Mouse (Mus musculus): ENCODE data around the gene Ccr10. TPM values are rescaled to one million over a fixed set of nuclear protein-coding genes. Genes with fewer than 3 reads are reported as not detected.
"Not testable (repeated sequence)": the region's sequence is repeated elsewhere in the genome, so short reads cannot be mapped to it uniquely, and the experiment has no call there.

The Ccr10 gene
- polyA plus RNA-seq, 1 experiment from 2014 or later = 0.24 TPM

- Histone ChIP-seq H3K9ac (no peak overlapping the region), H3K4me1 (peaks cover 37% of the 10 kb centered on the region), H3K4me2 (replicated peaks) (no peak overlapping the region), H3K27me3 (peaks cover 38% of the 10 kb centered on the region), H3K4me3 (replicated peaks) (no peak overlapping the region), H3K27ac (replicated peaks) (no peak overlapping the region), H3K36me3 (peaks cover 42% of the 10 kb centered on the region), H3K9me3 (replicated peaks) (no peaks in the 10 kb centered on the region)
- WGBS = 86% methylated on average over 15 of the region's 15 CpGs
- no peak for ATAC-seq (ENCODE audit: insufficient number of reproducible peaks, low FRiP score, low TSS enrichment, low read depth)
Observed at GRCm38 (mm10) chr11:101161551-101161950, 13.7 kb downstream of the Ccr10 start.

DNA sequence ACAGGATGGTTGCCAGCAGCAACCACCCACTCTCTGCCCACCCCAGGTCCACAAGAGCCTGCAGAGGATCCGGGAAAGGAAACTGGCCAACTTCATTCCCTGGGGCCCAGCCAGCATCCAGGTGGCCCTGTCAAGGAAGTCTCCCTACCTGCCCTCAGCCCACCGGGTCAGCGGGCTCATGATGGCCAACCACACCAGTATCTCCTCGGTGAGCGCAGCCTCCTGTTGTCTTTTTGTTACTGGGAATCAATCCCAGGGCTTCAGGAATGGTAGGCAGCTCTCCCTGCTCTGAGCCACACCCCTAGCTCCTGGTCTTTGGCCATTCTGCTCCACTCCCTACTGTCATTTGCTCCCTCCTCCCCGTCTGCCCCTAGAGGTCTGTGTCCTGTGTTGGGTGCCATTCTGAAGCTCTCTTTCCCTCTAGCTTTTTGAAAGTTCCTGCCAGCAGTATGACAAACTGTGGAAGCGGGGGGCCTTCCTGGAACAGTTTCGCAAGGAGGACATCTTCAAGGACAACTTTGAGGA is 14.2 kb downstream of the Ccr10 start:
- H3K4me1 ChIP-seq = peaks cover 37% of the 10 kb centered on the region
- not testable (repeated sequence) for H3K9me3 ChIP-seq (replicated peaks); H3K9ac ChIP-seq; ATAC-seq (ENCODE audit: insufficient number of reproducible peaks, low FRiP score, low TSS enrichment, low read depth); H3K4me2 ChIP-seq (replicated peaks); H3K4me3 ChIP-seq (replicated peaks); H3K27ac ChIP-seq (replicated peaks)
- 74% methylated on average over 8 of the region's 8 CpGs for WGBS
- peaks cover 37% of the 10 kb centered on the region for H3K36me3 ChIP-seq
- peaks cover 33% of the 10 kb centered on the region for H3K27me3 ChIP-seq

- not testable (repeated sequence) for H3K9ac ChIP-seq; H3K9me3 ChIP-seq (replicated peaks); H3K27ac ChIP-seq (replicated peaks); H3K4me3 ChIP-seq (replicated peaks); ATAC-seq (ENCODE audit: insufficient number of reproducible peaks, low FRiP score, low TSS enrichment, low read depth); H3K4me2 ChIP-seq (replicated peaks)
- WGBS = 77% methylated on average over 9 of the region's 10 CpGs
- Histone ChIP-seq H3K4me1 (peaks cover 41% of the 10 kb centered on the region), H3K27me3 (peaks cover 27% of the 10 kb centered on the region), H3K36me3 (peaks cover 30% of the 10 kb centered on the region)
Observed at GRCm38 (mm10) chr11:101160151-101160550, 15.1 kb downstream of the Ccr10 start.

DNA sequence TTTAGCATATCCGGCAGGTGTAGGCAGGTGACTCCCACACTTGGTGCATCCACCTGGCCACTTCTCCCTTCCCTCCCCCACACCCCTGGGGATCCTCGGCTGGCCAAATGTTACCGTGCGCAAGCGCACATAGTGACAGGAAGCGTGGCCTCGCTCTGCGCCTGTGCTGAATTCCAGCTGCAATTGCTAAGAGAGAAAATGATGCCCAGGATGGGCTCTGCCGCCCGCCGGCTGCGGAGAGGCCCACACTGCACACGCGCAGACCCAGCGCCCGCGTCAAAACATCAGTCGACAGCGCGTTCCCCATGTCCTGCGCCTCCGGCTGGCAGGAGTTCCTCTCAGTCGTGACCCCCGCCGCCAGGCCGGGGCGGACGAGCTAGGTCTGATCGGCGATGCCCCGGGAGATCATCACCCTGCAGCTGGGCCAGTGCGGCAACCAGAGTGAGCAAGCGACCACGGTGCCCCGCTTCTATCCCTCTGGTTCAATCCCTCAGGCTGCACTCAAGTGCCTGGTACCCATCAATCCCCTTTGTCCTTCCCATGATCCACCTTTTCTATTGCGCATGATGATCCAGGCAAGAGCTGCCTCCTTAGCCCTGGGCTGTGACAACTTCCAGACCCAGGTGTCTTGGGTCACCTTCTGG is 19.4 kb downstream of the Ccr10 start, which contains the start of gene Tubg2:
Gene Tubg2 (plus strand): TSS at position 180 of the 644 bp plus-strand sequence.
- peak; percentile 79 for ATAC-seq (ENCODE audit: insufficient number of reproducible peaks, low FRiP score, low TSS enrichment, low read depth)
- H3K4me3 ChIP-seq (replicated peaks) = peak within 1 kb of the TSS; percentile 48
- peak within 1 kb of the TSS; percentile 44 for H3K9ac ChIP-seq
- H3K27me3 ChIP-seq = no peaks in the 10 kb centered on the region
- no peaks in the 10 kb centered on the region for H3K9me3 ChIP-seq (replicated peaks)
- peak within 1 kb of the TSS; percentile 82 for H3K27ac ChIP-seq (replicated peaks)
- H3K4me1 ChIP-seq = peaks cover 15% of the 10 kb centered on the region
- H3K36me3 ChIP-seq = no peaks in the 10 kb centered on the region
- peak within 1 kb of the TSS; percentile 84 for H3K4me2 ChIP-seq (replicated peaks)
- 2% methylated on average over 36 of the region's 36 CpGs for WGBS

- 55% methylated on average over 6 of the region's 6 CpGs for WGBS
- Histone ChIP-seq H3K4me2 (replicated peaks) (peak overlapping the region; percentile 84), H3K36me3 (no peaks in the 10 kb centered on the region), H3K9me3 (replicated peaks) (no peaks in the 10 kb centered on the region), H3K4me1 (peaks cover 15% of the 10 kb centered on the region), H3K27ac (replicated peaks) (no peak overlapping the region), H3K9ac (no peak overlapping the region), H3K4me3 (replicated peaks) (peak overlapping the region; percentile 48; the same call in 1 of the 2 replicates), H3K27me3 (no peaks in the 10 kb centered on the region)
- ATAC-seq (ENCODE audit: insufficient number of reproducible peaks, low FRiP score, low TSS enrichment, low read depth) = no peak
Observed at GRCm38 (mm10) chr11:101155151-101155550, 20.1 kb downstream of the Ccr10 start.

- H3K27ac ChIP-seq (replicated peaks) = no peak overlapping the region
- no peaks in the 10 kb centered on the region for H3K36me3 ChIP-seq
- no peaks in the 10 kb centered on the region for H3K9me3 ChIP-seq (replicated peaks)
- no peak overlapping the region for H3K4me3 ChIP-seq (replicated peaks)
- H3K27me3 ChIP-seq = no peaks in the 10 kb centered on the region
- H3K4me2 ChIP-seq (replicated peaks) = no peak overlapping the region
- no peak overlapping the region for H3K9ac ChIP-seq
- H3K4me1 ChIP-seq = peaks cover 18% of the 10 kb centered on the region
- no peak for ATAC-seq (ENCODE audit: insufficient number of reproducible peaks, low FRiP score, low TSS enrichment, low read depth)
Observed at GRCm38 (mm10) chr11:101154648-101155047, 20.6 kb downstream of the Ccr10 start.

- Histone ChIP-seq H3K4me2 (replicated peaks) (no peak overlapping the region), H3K9ac (no peak overlapping the region), H3K4me1 (peaks cover 29% of the 10 kb centered on the region), H3K4me3 (replicated peaks) (no peak overlapping the region), H3K27ac (replicated peaks) (no peak overlapping the region), H3K9me3 (replicated peaks) (no peaks in the 10 kb centered on the region), H3K27me3 (no peaks in the 10 kb centered on the region), H3K36me3 (no peaks in the 10 kb centered on the region)
- no peak for ATAC-seq (ENCODE audit: insufficient number of reproducible peaks, low FRiP score, low TSS enrichment, low read depth)
- WGBS = 54% methylated on average over 1 of the region's 1 CpGs
Observed at GRCm38 (mm10) chr11:101152825-101153224, 22.4 kb downstream of the Ccr10 start.

DNA sequence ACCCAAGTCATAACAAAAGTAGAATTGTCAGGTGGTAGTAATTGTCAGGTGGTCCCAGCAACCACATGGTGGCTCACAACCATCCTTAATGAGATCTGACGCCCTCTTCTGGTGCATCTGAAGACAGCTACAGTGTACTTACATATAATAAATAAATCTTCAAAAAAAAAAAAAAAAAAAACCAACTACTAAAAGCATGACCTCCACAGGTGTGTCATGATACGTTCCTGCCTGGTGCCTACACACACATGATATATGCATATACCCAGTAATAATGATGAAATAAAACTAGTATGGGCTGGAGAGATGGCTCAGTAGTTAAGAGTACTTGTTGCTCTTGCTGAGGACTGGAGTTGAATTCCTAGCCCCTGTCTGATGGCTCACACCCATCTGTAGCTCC is 24.2 kb downstream of the Ccr10 start:
- no peaks in the 10 kb centered on the region for H3K9me3 ChIP-seq (replicated peaks)
- no peak overlapping the region for H3K27ac ChIP-seq (replicated peaks)
- H3K4me1 ChIP-seq = peaks cover 24% of the 10 kb centered on the region
- H3K4me2 ChIP-seq (replicated peaks) = no peak overlapping the region
- no peak overlapping the region for H3K9ac ChIP-seq
- no peaks in the 10 kb centered on the region for H3K36me3 ChIP-seq
- H3K4me3 ChIP-seq (replicated peaks) = no peak overlapping the region
- no peaks in the 10 kb centered on the region for H3K27me3 ChIP-seq
- ATAC-seq (ENCODE audit: insufficient number of reproducible peaks, low FRiP score, low TSS enrichment, low read depth) = no peak
- 55% methylated on average over 2 of the region's 2 CpGs for WGBS

DNA sequence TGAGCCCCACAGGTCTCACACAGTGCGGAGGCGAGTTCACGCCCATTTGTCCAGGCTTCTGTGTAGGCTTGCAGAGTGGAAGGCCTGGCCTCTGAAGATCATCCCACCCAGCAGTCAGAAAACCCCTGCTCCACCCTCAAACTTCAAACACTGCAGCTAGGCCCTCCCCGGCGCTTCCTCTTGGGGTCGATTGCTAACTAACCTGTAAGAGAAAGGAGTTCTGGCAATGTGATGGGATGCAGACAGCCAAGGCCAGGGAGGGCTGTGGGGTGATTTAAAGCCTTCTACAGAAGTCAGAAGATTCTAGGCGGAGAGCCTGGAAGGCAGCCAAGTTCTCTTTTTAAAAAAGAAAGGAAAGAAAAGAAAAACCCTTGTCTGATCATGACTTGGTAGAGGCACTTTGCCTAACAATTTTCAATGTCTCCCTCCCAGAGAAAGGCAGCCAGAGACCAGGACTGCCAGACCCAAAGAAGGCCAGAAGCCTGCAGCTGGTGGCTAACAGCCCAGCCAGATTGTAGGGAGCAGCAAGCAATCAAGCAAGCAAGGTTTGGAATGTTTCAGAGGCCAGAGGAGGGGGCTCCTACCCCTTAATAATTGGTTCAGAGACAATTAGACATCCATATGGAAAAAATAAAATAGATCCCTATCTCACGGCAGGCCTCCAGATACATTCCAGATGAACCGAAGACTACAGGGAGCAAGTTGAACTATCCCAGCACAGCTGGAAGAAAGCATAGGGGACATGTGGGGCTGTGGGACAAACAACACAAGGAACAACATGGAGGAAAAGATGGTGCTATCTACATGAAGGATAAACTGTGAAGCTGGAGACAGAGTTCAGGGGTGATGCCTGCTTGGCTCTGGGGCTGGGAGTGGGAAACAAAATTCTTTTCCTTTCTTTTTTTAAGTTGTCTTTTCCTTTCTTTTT is 25.8 kb downstream of the Ccr10 start:
- no peak overlapping the region for H3K4me3 ChIP-seq (replicated peaks)
- H3K36me3 ChIP-seq = no peaks in the 10 kb centered on the region
- ATAC-seq (ENCODE audit: insufficient number of reproducible peaks, low FRiP score, low TSS enrichment, low read depth) = peak; percentile 75
- 0 out of 2 replicates have a peak overlapping the region, but pooled peaks have one; percentile 8 for H3K4me2 ChIP-seq (replicated peaks)
- H3K27ac ChIP-seq (replicated peaks) = peak overlapping the region; percentile 84
- H3K4me1 ChIP-seq = peaks cover 14% of the 10 kb centered on the region
- H3K27me3 ChIP-seq = no peaks in the 10 kb centered on the region
- no peaks in the 10 kb centered on the region for H3K9me3 ChIP-seq (replicated peaks)
- H3K9ac ChIP-seq = no peak overlapping the region
- 19% methylated on average over 9 of the region's 9 CpGs for WGBS

DNA sequence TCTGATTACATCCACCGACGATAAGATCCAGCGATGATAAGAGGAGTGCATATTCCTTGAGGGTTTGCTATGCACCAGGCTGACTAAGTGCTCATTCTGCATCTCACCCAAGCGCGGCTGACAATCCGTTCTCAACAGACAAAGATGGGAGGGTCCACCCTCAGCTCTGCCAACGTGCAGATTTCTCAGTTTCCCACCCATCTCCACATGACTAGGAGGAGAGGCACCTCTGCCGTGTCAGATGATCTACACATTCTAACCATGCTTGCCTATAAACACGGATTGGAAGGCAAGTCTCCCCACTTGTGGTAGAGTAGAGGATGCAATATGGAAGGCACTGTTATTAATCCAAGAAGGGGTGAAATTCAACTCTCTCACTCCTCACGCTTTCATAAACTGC is 26.5 kb downstream of the Ccr10 start:
- Histone ChIP-seq H3K4me2 (replicated peaks) (0 out of 2 replicates have a peak overlapping the region, but pooled peaks have one; percentile 8), H3K36me3 (no peaks in the 10 kb centered on the region), H3K27me3 (no peaks in the 10 kb centered on the region), H3K9me3 (replicated peaks) (no peaks in the 10 kb centered on the region), H3K4me3 (replicated peaks) (no peak overlapping the region), H3K9ac (no peak overlapping the region), H3K27ac (replicated peaks) (peak overlapping the region; percentile 84), H3K4me1 (peaks cover 17% of the 10 kb centered on the region)
- WGBS = 33% methylated on average over 10 of the region's 10 CpGs
- ATAC-seq (ENCODE audit: insufficient number of reproducible peaks, low FRiP score, low TSS enrichment, low read depth) = no peak

DNA sequence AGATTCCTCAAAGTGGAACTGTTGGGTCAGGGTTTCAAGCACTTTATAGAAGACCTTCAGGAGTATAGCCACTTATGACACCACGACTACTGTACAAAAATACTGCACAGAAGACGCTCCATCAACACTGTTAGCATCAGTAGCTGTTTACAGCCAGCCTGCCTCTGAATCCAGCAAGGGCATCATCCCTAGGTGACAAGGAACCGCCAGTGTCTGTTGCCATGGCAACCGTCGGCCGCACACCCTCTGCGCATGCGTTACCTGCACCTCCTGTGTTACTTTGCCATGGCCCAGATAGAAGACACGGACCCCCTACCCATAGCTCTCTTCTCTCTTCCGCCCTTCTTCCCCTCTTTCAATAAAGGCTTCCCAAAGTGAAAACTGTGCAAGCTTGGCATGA is 28.9 kb downstream of the Ccr10 start:
- ATAC-seq (ENCODE audit: insufficient number of reproducible peaks, low FRiP score, low TSS enrichment, low read depth) = no peak
- H3K9ac ChIP-seq = no peak overlapping the region
- peaks cover 22% of the 10 kb centered on the region for H3K4me1 ChIP-seq
- H3K27ac ChIP-seq (replicated peaks) = no peak overlapping the region
- no peaks in the 10 kb centered on the region for H3K27me3 ChIP-seq
- H3K4me2 ChIP-seq (replicated peaks) = no peak overlapping the region
- no peak overlapping the region for H3K4me3 ChIP-seq (replicated peaks)
- no peaks in the 10 kb centered on the region for H3K36me3 ChIP-seq
- H3K9me3 ChIP-seq (replicated peaks) = no peaks in the 10 kb centered on the region
- 36% methylated on average over 10 of the region's 10 CpGs for WGBS

Measured in embryonic facial prominence, embryonic 15.5 days (tissue).